Comparison of ENCODE assay signal across 8 mouse cellular contexts in genomic region chr3:108414857-108415830, GRCm38 (mm10). TPM values are rescaled to one million over a fixed set of nuclear protein-coding genes. Genes with fewer than 3 reads are reported as not detected.
DNase-seq lines count a peak whose midpoint lies in the region; ATAC-seq and TF ChIP-seq lines count a peak whose summit lies in the region.

TSS of gene Celsr2 (minus strand) at chr3:108415552.

- ATAC-seq in heart, embryonic 12.5 days (ENCODE audit: insufficient number of reproducible peaks, low FRiP score) = peak; percentile 8; the same call in 1 of the 2 replicates
- peak; percentile 10 for ATAC-seq in hindbrain, embryonic 12.5 days (ENCODE audit: low FRiP score)
- ATAC-seq in limb, embryonic 11.5 days (ENCODE audit: insufficient number of reproducible peaks, low FRiP score, low TSS enrichment, low read depth) = peak; percentile 33; the same call in 1 of the 2 replicates
- peak; percentile 44 for ATAC-seq in midbrain, postnatal 0 days (ENCODE audit: low FRiP score)

- H3K36me3 ChIP-seq in heart, embryonic 12.5 days = peaks cover 19% of the 10 kb centered on the region
- peaks cover 35% of the 10 kb centered on the region for H3K36me3 ChIP-seq in hindbrain, embryonic 12.5 days
- H3K36me3 ChIP-seq in limb, embryonic 11.5 days (ENCODE audit: control insufficient read depth, insufficient read depth, low read length) = peaks cover 3% of the 10 kb centered on the region; the same call in 1 of the 2 replicates
- H3K36me3 ChIP-seq in midbrain, postnatal 0 days (ENCODE audit: insufficient read depth, low read length) = peaks cover 23% of the 10 kb centered on the region

- no peak for TF ChIP-seq CTCF in midbrain, postnatal 0 days (IDR thresholded peaks at IDR 0.05)

- no peak within 1 kb of the TSS for H3K27ac ChIP-seq in heart, embryonic 12.5 days (ENCODE audit: poor library complexity, severe bottlenecking)
- H3K27ac ChIP-seq in hindbrain, embryonic 12.5 days = peak within 1 kb of the TSS; percentile 90
- H3K27ac ChIP-seq in limb, embryonic 11.5 days (replicated peaks; ENCODE audit: low read depth, low read length) = no peak within 1 kb of the TSS
- H3K27ac ChIP-seq in midbrain, postnatal 0 days (ENCODE audit: low read depth, low read length) = peak within 1 kb of the TSS; percentile 96

- peaks cover 21% of the 10 kb centered on the region for H3K9me3 ChIP-seq in heart, embryonic 12.5 days (replicated peaks)
- H3K9me3 ChIP-seq in hindbrain, embryonic 12.5 days (replicated peaks) = peaks cover 5% of the 10 kb centered on the region; the same call in 1 of the 2 replicates
- H3K9me3 ChIP-seq in limb, embryonic 11.5 days (ENCODE audit: control insufficient read depth, low read length) = no peaks in the 10 kb centered on the region
- H3K9me3 ChIP-seq in midbrain, postnatal 0 days (ENCODE audit: low read length) = no peaks in the 10 kb centered on the region

- WGBS in heart, embryonic 12.5 days = 7% methylated on average over 64 of the region's 67 CpGs
- 3% methylated on average over 65 of the region's 67 CpGs for WGBS in hindbrain, embryonic 12.5 days
- 9% methylated on average over 49 of the region's 67 CpGs for WGBS in limb, embryonic 11.5 days
- 4% methylated on average over 60 of the region's 67 CpGs for WGBS in midbrain, postnatal 0 days

- peaks cover 9% of the 10 kb centered on the region; the same call in 1 of the 2 replicates for H3K4me1 ChIP-seq in heart, embryonic 12.5 days (replicated peaks)
- peaks cover 48% of the 10 kb centered on the region for H3K4me1 ChIP-seq in hindbrain, embryonic 12.5 days
- 0 out of 2 replicates have a peak, but pooled peaks cover 3% of the 10 kb centered on the region for H3K4me1 ChIP-seq in limb, embryonic 11.5 days (ENCODE audit: control insufficient read depth, insufficient read depth, low read length)
- peaks cover 29% of the 10 kb centered on the region for H3K4me1 ChIP-seq in midbrain, postnatal 0 days (ENCODE audit: insufficient read depth, low read length)

- H3K9ac ChIP-seq in heart, embryonic 12.5 days = peak within 1 kb of the TSS; percentile 78
- peak within 1 kb of the TSS; percentile 98 for H3K9ac ChIP-seq in hindbrain, embryonic 12.5 days
- H3K9ac ChIP-seq in limb, embryonic 11.5 days (ENCODE audit: low read length) = peak within 1 kb of the TSS; percentile 65
- peak within 1 kb of the TSS; percentile 94 for H3K9ac ChIP-seq in midbrain, postnatal 0 days (replicated peaks; ENCODE audit: low read length, poor library complexity, severe bottlenecking)

- H3K4me3 ChIP-seq in heart, embryonic 12.5 days = peak within 1 kb of the TSS; percentile 89
- H3K4me3 ChIP-seq in hindbrain, embryonic 12.5 days = peak within 1 kb of the TSS; percentile 87
- H3K4me3 ChIP-seq in limb, embryonic 11.5 days (ENCODE audit: low read depth, low read length) = peak within 1 kb of the TSS; percentile 71
- peak within 1 kb of the TSS; percentile 84 for H3K4me3 ChIP-seq in midbrain, postnatal 0 days (ENCODE audit: low read depth, low read length)

- H3K4me2 ChIP-seq in heart, embryonic 12.5 days = peak within 1 kb of the TSS; percentile 100
- peak within 1 kb of the TSS; percentile 85 for H3K4me2 ChIP-seq in hindbrain, embryonic 12.5 days (replicated peaks)
- H3K4me2 ChIP-seq in limb, embryonic 11.5 days (ENCODE audit: low read depth, severe bottlenecking) = peak within 1 kb of the TSS; percentile 99
- H3K4me2 ChIP-seq in midbrain, postnatal 0 days (ENCODE audit: low read depth, low read length, poor library complexity, severe bottlenecking) = peak within 1 kb of the TSS; percentile 76

- DNase-seq in heart, adult 18-20 months = no peak
- DNase-seq in Muller cell, postnatal 12 days (ENCODE audit: inconsistent ontology term) = peak; percentile 58
- DNase-seq in embryo, embryonic 11 days = peak; percentile 63
- peak; percentile 70 for DNase-seq in limb, embryonic 11.5 days (ENCODE audit: low spot score)
- peak; percentile 60 for DNase-seq in midbrain, postnatal 0 days (ENCODE audit: low spot score)
- no peak for DNase-seq in urinary bladder, postnatal 25 days (ENCODE audit: low spot score)

- peaks cover 39% of the 10 kb centered on the region for H3K27me3 ChIP-seq in heart, embryonic 12.5 days (replicated peaks)
- H3K27me3 ChIP-seq in hindbrain, embryonic 12.5 days = peaks cover 9% of the 10 kb centered on the region
- H3K27me3 ChIP-seq in limb, embryonic 11.5 days (ENCODE audit: control insufficient read depth, insufficient read depth, low read length) = peaks cover 6% of the 10 kb centered on the region
- no peaks in the 10 kb centered on the region for H3K27me3 ChIP-seq in midbrain, postnatal 0 days (ENCODE audit: insufficient read depth, low read length)

RNA-seq across cellular contexts. Expression of gene Celsr2, which starts in this region (rescaled TPM):
- 2.3 and 3.6 TPM in 2 replicates for polyA plus RNA-seq in heart, embryonic 12.5 days (2016; fragmentation: Nextera tagmentation; extraction: Ambion mirVana)
- 1 to 10 TPM; 5.9 to 9.5 TPM for total RNA-seq in heart, adult 18-20 months (2021)
- polyA plus RNA-seq in hindbrain, embryonic 12.5 days (2016; fragmentation: Nextera tagmentation; extraction: Ambion mirVana) = 63.3 and 75.2 TPM in 2 replicates
- polyA plus RNA-seq in limb, embryonic 11.5 days (2014; fragmentation: Nextera tagmentation; extraction: Ambion mirVana) = 3.2 and 4.9 TPM in 2 replicates
- total RNA-seq in midbrain, postnatal 0 days (2014; rRNA removed) = 68.5 and 83.4 TPM in 2 replicates
- 19.0 and 24.4 TPM in 2 replicates for polyA plus RNA-seq in midbrain, postnatal 0 days (2015; fragmentation: Nextera tagmentation; extraction: Ambion mirVana)

Comparison
In these comparisons a context has a peak if more than half of its experiments do, and no peak if none do; other contexts are left out.
1. H3K27ac ChIP-seq: peak in hindbrain, embryonic 12.5 days (single experiment) and midbrain, postnatal 0 days (single experiment); none in heart, embryonic 12.5 days (single experiment) and limb, embryonic 11.5 days (single experiment).
2. DNase-seq: peak in Muller cell, postnatal 12 days (single experiment), embryo, embryonic 11 days (single experiment), limb, embryonic 11.5 days (single experiment) and midbrain, postnatal 0 days (single experiment); none in heart, adult 18-20 months (0 of 2) and urinary bladder, postnatal 25 days (single experiment).
3. Peak in every context shown above with its lines, with median percentiles within 50 percentile points of each other: ATAC-seq, H3K4me2 ChIP-seq, H3K4me3 ChIP-seq and H3K9ac ChIP-seq.